Mouse (Mus musculus): Measurements from ENCODE around the gene Il16.

The Il16 gene

DNA sequence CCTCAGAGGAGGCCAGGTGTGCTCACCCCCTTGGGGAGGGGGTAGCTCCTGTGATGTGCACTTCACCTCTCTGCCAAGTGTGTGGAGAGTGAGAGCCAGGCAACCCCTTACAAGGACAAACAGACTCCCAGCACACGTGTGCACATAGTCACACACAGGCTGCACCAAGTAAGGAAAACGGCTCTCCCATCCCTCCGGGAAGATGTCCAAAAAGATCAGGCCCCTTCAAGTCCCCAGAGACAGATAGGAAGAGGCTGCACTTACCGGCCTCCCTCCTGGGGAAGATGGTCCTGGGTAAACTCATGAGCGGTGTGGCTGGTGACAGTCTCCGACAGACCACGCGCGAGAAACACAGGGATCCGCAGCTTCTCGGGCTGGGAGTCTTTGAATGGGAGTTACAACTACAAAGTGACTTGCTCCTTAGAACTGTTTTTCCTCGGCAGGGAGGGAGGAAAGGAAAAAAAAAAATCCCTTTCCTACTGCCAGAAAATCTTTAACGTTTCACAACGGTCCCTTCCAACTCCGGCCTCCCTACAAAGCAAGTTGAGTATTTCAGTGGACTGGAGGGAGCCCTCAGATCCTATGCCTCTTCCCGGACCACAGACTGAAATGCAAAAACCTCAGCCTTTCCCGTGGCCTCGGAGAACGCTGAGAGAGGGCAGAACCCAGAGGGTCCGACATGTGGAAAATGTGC is at the start of gene Il16:
Il16 (minus strand) TSS at position 314 of the 694 bp plus-strand sequence.
- DNase-seq = no peak

DNA sequence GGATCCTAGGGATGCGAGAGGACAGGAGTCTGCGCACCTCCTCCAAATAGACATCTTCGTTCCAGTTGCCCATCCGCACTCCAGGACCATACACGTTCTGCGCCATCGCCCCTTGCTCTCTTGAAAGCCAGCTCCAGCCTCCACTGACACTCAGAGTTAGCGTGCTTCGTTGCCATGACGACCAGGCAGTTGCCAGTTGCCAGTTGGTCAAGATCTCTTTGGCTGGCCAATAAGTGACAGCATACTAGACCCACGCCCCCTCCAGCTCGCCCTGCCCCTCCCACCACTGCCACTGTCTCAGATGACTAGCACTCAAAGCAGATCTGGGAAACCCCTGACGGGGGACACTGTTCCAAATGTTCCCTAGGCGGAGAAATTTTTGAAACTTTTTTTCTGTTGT is 49.2 kb upstream of the Il16 start, which contains the start of gene Cfap161:
Cfap161 (minus strand) TSS at position 176 of the 400 bp plus-strand sequence.
- no peak for DNase-seq

- no peak for DNase-seq
Measured at GRCm38 (mm10) chr7:83794006-83794683, 48.6 kb upstream of the Il16 start.

DNA sequence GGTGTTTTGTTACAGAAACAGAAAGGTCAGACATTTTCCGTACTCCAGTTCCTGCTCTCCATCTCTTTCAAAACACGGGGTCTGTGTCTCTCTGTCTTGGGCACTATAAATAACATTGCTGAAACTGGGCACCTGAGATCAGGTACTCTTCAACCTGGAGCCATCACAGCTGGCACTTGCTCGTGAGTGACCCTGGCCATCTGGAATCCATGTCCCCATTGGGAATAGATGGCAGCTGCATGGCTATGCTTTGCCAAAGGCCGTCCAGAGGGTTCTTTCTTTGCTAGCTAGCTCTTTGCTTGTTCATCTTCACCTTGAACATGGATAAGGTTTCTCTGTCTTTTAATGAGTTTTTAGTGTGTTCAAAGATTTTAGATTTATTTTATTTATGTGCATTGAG is 35.4 kb upstream of the Il16 start:
- no peak for DNase-seq

GRCm38 (mm10) chr7:83780026-83780425 is 34.5 kb upstream of the Il16 start:
- DNase-seq = no peak

DNA sequence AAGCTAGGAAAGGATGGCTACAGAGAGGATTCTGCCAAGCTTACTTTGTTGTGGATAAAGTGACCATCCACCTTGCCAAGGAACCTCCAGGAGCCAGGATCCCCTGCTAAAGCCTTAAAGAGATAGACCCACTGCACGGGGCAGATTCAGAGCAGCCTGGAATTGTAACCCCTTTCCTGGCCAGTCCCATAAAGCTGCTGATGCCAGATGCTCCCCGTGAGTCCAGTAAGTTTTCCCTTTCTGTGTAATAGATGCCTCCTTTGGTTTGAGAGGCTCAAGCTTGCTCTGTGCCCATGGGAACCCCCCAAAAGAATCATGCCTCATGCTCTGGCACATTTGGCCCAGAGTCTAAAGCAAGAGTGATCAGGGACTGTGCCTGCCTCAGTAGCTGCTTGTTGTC is 33.5 kb upstream of the Il16 start:
- DNase-seq = no peak

- DNase-seq = no peak
Measured at GRCm38 (mm10) chr7:83778516-83778915, 33.0 kb upstream of the Il16 start.

DNA sequence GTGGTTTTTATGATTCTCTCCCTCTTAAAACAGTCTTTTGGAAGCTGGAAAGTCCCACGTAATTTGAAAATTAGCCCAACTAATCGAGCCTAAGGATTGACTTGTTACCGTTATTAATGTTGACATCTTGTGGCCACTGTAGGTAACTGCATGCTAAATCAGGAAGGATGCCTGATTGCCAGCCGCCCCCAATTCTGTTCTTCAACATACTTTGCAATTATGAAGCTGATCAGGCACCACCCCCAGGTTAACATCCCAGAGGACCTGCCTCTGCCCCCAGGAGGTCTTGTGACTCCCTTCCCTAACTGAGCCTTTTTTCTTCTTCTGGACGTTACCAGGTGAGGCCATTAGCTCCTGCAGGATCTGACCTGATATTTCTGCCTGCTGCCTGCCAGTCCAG is 29.2 kb upstream of the Il16 start:
- no peak for DNase-seq

DNA sequence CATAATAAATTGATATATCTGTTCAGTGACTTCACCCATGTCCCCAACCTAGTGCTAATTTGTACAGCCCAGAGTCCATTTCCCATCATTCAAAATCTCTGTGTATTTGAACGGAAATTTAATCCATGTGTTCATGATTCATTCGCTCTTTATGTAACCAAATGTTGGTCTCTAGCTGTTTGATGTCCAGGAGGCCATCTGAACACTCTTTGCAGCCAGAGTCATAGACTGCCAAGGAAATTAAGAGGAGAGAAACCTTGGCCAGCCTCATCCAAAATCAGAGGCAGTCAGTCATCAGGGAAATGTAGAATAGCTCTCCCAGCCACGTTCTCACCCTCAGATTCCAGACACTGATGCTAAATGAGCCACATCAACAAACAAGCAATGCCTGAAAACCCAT is 18.1 kb upstream of the Il16 start:
- DNase-seq = no peak

DNA sequence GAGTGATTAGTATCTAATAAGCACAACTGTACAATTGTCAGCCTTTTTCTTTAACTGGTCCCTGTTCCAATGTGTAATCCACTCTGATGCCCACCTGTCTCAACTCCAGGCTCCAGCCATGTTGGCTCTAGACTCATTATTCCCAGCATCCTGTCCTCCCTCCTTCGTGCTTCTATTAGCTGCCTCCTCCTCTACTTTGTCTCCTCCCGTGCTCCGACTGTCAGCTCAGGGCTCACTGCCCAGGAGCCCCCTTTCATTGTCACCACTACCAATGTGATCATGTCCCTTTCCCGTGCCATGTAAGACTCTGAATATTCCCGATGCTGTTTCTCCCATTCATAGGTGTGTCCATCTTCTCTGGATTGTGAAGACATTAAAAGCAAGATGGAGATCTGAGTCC is 16.8 kb upstream of the Il16 start:
- DNase-seq = no peak

- no peak for DNase-seq
Measured at GRCm38 (mm10) chr7:83751055-83751454, 5.5 kb upstream of the Il16 start.

GRCm38 (mm10) chr7:83748405-83748804 is 2.9 kb upstream of the Il16 start:
- no peak for DNase-seq

DNA sequence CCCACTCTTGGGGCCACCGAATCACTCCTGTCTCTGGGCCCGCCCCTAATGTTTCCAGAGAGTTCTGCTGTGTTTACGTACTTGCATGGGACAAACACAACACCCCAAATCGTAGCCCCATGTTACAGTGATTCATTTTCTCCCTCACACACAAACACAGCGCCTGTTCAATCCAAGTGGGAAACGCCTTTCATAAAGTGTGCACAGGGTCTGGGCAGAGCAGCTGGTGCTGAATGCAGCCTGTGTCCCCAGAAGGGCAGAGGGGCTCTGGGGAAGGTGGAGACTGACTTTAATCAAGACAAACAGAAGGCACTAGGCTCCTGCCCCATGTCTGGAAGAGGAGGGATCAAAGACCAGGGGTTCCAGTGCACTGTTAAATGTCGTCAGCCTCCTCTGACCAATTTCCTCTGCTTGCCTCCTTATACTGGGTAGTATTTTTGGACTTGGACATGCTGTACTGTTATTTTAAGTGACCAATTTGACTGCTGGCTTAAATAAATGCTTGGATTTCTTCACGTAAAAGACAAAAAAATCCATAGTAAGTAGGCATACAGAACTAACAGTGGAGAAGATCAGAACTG is 671 bp upstream of the Il16 start:
- DNase-seq = no peak

DNA sequence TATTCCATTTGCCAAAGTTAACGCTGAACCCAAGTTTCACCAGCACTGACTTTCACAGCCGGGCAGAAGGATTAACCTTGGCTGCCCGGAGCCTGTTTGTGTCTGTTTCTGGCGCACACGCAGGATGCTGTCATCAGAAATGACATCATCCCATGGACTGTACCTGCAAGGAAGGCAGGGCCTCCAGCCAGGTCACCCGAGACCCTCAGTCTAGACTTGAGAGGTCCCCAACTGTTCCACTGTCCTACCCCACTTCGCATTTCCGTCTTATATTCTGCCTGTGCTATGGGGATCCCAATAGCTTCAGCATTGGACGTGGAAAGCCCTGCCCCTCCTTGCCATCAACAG is 487 bp downstream of the Il16 start:
- DNase-seq = no peak

DNA sequence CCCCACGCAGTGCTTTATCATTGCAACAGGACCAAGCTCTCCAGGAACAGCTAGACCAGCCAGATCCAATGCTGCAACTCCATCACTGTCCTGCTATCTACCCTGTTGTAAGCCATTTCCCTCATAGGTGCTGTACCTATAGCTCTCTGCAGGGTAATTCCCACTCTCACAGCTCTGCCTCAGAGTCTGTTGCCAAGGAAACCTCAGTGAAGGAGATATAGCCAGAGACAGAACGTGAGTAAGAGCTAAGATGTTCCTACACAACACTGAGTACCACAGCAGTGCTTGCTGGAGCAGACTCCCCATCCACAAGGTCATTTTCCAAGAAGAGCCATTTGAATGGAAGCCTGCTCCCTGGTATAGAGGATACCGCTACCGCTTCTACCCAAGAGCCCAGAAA is 1.3 kb downstream of the Il16 start:
- DNase-seq = peak; percentile 14

DNA sequence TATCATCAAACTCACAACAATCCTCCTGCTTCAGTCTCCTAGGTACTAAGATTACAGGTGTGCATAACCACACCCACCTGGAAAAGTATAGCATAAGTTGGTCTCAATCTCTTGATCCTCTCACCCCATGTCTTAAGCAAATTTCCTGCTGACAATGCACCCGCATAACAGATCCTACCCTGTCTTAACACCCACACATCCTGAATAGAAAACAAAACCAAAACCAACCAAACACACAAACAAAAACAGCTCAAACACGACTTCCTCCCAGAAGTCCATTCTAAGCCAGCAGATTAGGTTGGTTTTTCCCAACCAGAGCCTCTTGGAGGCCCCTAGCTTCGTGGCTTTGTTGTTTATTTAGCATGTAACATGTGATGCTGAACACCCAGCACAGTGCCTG is 2.8 kb downstream of the Il16 start:
- no peak for DNase-seq

GRCm38 (mm10) chr7:83742026-83742425 is 3.5 kb downstream of the Il16 start:
- no peak for DNase-seq

- no peak for DNase-seq
Measured at GRCm38 (mm10) chr7:83739680-83740310, 5.7 kb downstream of the Il16 start.

DNA sequence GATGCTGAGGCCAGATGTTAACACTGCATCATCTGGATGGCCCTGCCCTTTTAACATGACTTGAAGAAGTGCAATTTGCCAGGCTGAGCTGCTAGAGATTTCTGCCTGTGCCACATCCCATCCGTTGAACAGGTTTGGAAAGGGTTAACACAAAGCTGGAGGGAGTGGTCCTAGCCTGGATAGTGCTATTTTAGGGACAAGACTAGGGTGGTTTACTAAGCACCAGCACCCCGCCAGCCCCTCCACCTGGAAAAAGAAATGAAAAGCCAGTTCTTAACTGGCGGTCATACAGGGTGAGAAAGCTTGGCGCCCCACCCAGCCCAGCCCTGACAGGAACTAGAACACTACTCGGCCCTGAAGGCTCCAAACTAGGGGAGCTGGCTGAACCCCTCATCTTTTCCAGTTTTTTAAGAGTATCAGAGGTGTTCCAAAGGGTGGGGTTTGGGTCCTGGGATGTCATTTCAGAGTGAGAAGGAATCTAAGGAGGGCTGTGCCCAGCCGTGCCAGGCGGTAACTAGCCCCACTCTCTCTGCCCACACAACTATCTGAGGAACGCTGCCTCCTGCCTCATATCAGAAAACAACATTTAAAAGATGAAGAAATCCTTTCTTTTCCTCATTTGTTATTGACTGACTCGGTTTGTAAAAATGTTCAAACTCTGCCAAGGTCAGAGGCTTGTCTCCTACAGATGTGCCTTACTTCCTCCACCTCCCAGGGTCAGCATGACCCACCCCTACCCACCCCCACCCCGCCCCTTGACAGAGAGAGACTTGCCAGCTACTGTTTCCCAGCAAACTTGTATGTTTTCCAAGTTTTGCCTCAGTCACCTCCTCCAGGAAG is 6.7 kb downstream of the Il16 start:
- no peak for DNase-seq

DNA sequence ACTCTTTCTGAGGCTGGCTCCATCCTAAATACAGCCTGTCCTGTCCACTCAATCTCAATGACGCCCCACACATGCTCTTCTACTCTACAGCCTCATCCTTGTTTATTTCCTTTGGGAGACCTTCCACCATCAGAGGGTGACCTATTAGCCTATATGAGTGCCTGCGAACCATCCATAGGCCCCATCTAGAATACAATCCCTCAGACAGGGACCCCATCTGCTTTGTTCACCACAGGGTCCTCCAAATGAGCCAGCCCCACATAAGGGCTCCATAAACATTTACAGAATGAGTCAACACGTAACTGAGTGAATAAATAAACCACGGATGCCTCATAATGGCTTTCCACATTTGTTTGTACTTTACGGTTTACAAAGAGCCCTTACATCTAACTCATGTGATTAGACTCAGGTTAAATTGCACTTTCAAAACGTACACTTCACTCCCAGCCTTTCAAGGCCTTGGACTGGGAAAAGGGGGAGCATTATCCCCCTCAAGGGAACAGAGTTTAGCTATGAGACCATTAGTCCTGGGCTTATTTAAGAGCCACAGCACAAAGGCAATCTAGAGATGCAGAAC is 7.5 kb downstream of the Il16 start:
- no peak for DNase-seq

DNA sequence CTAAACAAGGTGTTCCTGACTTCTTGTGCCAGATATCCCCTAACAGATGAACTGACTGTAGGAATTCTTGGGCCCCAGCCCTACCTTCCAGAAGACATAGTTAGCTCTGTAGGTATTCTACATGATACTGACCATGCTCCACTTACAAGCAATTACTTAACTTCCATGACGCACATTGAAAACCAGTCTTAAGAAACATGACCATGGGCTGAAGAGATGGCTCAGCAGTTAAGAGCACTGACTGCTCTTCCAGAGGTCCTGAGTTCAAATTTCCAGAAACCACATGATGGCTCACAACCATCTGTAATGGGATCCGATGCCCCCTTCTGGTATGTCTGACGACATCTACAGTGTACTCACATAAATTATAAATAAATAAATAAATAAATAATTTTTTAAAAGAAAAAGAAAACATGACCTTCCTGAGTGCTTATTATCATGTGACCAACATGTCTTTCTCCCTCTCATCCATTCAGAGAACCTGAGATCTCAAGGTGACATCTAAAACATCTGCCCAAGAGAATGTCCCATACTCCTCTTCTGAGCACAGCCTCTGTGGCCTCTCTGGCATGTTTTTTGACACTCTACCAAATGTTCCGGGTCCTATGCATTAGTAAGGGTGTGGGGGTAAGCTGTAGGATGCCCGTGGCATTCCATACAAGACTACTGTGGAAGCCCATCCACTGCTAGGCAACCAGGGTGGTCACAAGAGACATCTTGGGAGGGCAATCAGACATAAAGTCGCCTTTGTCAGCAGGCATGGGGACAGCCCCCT is 9.0 kb downstream of the Il16 start:
- no peak for DNase-seq
